Mouse (Mus musculus): Measurements from ENCODE around the gene Fes. TPM values are rescaled to one million over a fixed set of nuclear protein-coding genes. Genes with fewer than 3 reads are reported as not detected.

Fes gene
- total and polyA plus RNA-seq, 2 experiments = 4.6 to 9.6 TPM

DNA sequence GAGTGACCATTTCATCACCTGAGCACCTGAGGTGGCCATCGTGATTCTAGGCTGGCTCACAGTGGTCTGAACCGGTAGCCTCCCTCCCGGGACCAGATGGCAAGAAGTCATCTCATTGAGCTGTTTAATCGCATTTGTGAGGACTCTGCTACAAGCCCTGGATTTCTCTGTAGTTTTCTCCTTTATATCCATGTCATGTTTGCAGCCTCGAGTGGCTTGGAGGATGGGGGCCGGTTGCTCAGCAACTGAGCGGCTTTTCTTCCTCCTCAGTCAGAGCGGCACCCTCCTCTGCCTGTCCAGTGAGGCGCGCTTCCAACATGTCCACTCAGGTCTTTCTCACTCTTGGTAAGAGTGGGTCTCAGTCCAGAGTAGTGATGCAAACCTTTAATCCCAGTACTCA, 11.6 kb downstream of the Fes start:
- Histone ChIP-seq H3K79me2 (ENCODE audit: control insufficient read depth, insufficient read depth, low read length) (no peaks in the 10 kb centered on the region), H3K9ac (ENCODE audit: low read depth, low read length) (no peak overlapping the region), H3K27ac (replicated peaks; ENCODE audit: insufficient read depth, low read depth, low read length) (no peak overlapping the region), H3K27me3 (ENCODE audit: control insufficient read depth, insufficient read depth, low read length) (no peaks in the 10 kb centered on the region), H3K36me3 (ENCODE audit: control insufficient read depth, insufficient read depth, low read length) (peaks cover 2% of the 10 kb centered on the region; the same call in 1 of the 2 replicates), H3K4me1 (ENCODE audit: control insufficient read depth, insufficient read depth, low read length) (no peaks in the 10 kb centered on the region; the same call in 1 of the 2 replicates), H3K4me3 (ENCODE audit: insufficient read depth, low read depth, low read length) (no peak overlapping the region)
- DNase-seq (ENCODE audit: extremely low read depth, low read depth, low spot score) = no peak
- 84% methylated on average over 10 of the region's 10 CpGs for WGBS
- no peak for TF ChIP-seq POLR2A (IDR thresholded peaks at IDR 0.05; ENCODE audit: extremely low read depth, insufficient read depth, low read length)
- TF ChIP-seq CTCF (IDR thresholded peaks at IDR 0.05; ENCODE audit: low read depth, low read length) = no peak

DNA sequence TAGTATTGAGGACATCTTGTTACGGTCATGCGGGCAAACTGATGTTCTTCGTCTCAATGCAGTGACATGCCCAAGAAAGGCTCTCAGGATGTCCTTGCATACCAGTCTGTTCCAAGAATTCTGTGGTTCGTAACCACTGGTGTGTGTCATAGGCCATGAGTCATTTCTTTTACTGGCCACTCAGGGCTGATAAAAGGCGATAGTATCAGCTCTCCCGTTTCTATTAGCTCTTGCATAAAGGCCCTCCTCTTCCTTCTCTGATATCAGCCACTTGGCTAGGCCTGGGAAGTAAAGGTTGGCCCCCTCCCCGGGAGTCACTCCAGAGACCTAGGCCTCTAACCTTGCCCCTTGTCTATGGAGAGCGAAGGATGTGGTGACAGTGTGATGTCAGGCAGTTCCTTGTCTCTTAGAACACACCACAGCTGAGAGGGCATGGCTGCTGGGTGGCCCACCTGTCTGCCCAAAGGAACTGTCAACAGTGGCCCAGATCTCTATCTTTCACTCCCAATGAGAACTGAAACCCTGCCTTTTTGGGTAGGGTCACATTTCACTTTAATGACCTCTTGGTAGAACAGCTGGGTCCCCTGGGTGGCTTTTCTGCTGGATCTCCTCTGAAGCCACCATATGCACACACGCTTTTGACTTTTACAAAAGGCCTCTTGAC, 12.2 kb downstream of the Fes start:
- Histone ChIP-seq H3K9ac (ENCODE audit: low read depth, low read length) (no peak overlapping the region), H3K27ac (replicated peaks; ENCODE audit: insufficient read depth, low read depth, low read length) (no peak overlapping the region), H3K36me3 (ENCODE audit: control insufficient read depth, insufficient read depth, low read length) (no peaks in the 10 kb centered on the region; the same call in 1 of the 2 replicates), H3K4me1 (ENCODE audit: control insufficient read depth, insufficient read depth, low read length) (no peaks in the 10 kb centered on the region; the same call in 1 of the 2 replicates), H3K27me3 (ENCODE audit: control insufficient read depth, insufficient read depth, low read length) (no peaks in the 10 kb centered on the region), H3K79me2 (ENCODE audit: control insufficient read depth, insufficient read depth, low read length) (no peaks in the 10 kb centered on the region), H3K4me3 (ENCODE audit: insufficient read depth, low read depth, low read length) (no peak overlapping the region)
- DNase-seq (ENCODE audit: extremely low read depth, low read depth, low spot score) = no peak
- WGBS = 77% methylated on average over 9 of the region's 9 CpGs
- TF ChIP-seq CTCF (IDR thresholded peaks at IDR 0.05; ENCODE audit: low read depth, low read length) = no peak
- TF ChIP-seq POLR2A (IDR thresholded peaks at IDR 0.05; ENCODE audit: extremely low read depth, insufficient read depth, low read length) = no peak

DNA sequence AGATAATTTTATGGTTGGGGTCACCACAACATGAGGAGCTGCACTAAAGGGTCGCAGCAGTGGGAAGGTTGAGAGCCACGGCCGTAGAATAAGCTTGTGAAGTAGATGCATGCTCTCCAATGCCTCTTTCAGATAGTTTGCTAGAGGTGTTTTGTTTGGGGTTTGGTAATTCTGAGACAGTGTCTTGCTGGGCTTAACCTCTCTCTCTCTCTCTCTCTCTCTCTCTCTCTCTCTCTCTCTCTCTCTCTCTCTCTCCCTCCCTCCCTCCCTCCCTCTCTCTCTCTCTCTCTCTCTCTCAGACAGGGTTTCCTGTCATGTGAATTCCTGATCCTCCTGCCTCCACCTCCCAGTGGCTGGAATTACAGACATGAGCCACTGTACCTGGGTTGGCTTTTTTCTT, 13.0 kb downstream of the Fes start:
- TF ChIP-seq CTCF (IDR thresholded peaks at IDR 0.05; ENCODE audit: low read depth, low read length) = no peak
- no peak for TF ChIP-seq POLR2A (IDR thresholded peaks at IDR 0.05; ENCODE audit: extremely low read depth, insufficient read depth, low read length)
- no peaks in the 10 kb centered on the region; the same call in 1 of the 2 replicates for H3K36me3 ChIP-seq (ENCODE audit: control insufficient read depth, insufficient read depth, low read length)
- no peaks in the 10 kb centered on the region for H3K27me3 ChIP-seq (ENCODE audit: control insufficient read depth, insufficient read depth, low read length)
- no peak for DNase-seq (ENCODE audit: extremely low read depth, low read depth, low spot score)
- H3K4me3 ChIP-seq (ENCODE audit: insufficient read depth, low read depth, low read length) = no peak overlapping the region
- no peak overlapping the region for H3K9ac ChIP-seq (ENCODE audit: low read depth, low read length)
- H3K4me1 ChIP-seq (ENCODE audit: control insufficient read depth, insufficient read depth, low read length) = peaks cover 5% of the 10 kb centered on the region
- H3K27ac ChIP-seq (replicated peaks; ENCODE audit: insufficient read depth, low read depth, low read length) = no peak overlapping the region
- WGBS = 97% methylated on average over 3 of the region's 3 CpGs
- H3K79me2 ChIP-seq (ENCODE audit: control insufficient read depth, insufficient read depth, low read length) = no peaks in the 10 kb centered on the region

DNA sequence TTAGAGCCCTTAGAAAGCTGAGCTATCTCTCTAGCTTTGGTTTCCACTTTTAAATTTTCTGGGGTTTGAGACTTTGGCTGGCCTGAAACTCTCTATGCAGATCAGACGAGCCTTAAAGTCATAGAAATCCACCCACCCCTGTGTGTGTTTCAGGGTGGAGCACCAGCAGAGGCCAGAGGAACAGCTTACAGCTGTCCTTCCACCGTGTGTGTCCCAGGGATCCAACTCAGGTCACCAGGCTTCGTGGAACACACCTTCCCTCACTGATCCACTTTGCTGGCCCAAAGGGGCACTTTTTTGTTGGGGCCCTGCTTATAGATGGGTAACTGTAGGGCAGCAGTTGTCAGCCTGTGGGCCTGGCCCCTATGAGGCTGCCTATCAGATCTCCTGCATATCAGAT, 13.5 kb downstream of the Fes start:
- no peaks in the 10 kb centered on the region for H3K27me3 ChIP-seq (ENCODE audit: control insufficient read depth, insufficient read depth, low read length)
- no peaks in the 10 kb centered on the region; the same call in 1 of the 2 replicates for H3K36me3 ChIP-seq (ENCODE audit: control insufficient read depth, insufficient read depth, low read length)
- no peak overlapping the region for H3K4me3 ChIP-seq (ENCODE audit: insufficient read depth, low read depth, low read length)
- no peaks in the 10 kb centered on the region for H3K79me2 ChIP-seq (ENCODE audit: control insufficient read depth, insufficient read depth, low read length)
- peaks cover 6% of the 10 kb centered on the region for H3K4me1 ChIP-seq (ENCODE audit: control insufficient read depth, insufficient read depth, low read length)
- H3K9ac ChIP-seq (ENCODE audit: low read depth, low read length) = no peak overlapping the region
- 72% methylated on average over 3 of the region's 3 CpGs for WGBS
- DNase-seq (ENCODE audit: extremely low read depth, low read depth, low spot score) = no peak
- H3K27ac ChIP-seq (replicated peaks; ENCODE audit: insufficient read depth, low read depth, low read length) = no peak overlapping the region
- TF ChIP-seq POLR2A (IDR thresholded peaks at IDR 0.05; ENCODE audit: extremely low read depth, insufficient read depth, low read length) (no peak), CTCF (IDR thresholded peaks at IDR 0.05; ENCODE audit: low read depth, low read length) (no peak)

DNA sequence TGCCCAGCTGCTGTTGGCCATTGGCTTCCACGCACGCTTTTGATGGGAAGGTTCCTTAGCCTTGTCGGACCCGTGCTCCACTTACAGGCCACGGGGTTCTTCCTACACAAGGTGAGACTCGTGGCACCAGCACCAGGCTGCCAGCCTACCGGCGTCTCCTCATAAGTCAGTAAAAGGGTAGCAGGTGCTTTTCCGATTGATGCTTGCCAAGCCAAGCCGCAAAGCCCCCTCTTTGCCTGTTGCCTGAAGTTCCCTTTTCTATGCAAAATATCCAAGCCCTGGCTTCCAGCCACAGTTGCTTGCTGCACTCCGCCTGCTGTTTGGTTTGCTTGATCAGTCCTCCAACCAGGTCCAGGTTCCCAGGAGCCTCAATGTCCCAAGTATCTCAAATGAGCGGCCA, 13.9 kb downstream of the Fes start:
- no peaks in the 10 kb centered on the region for H3K27me3 ChIP-seq (ENCODE audit: control insufficient read depth, insufficient read depth, low read length)
- H3K36me3 ChIP-seq (ENCODE audit: control insufficient read depth, insufficient read depth, low read length) = no peaks in the 10 kb centered on the region; the same call in 1 of the 2 replicates
- 92% methylated on average over 12 of the region's 12 CpGs for WGBS
- peaks cover 6% of the 10 kb centered on the region for H3K4me1 ChIP-seq (ENCODE audit: control insufficient read depth, insufficient read depth, low read length)
- DNase-seq (ENCODE audit: extremely low read depth, low read depth, low spot score) = no peak
- H3K27ac ChIP-seq (replicated peaks; ENCODE audit: insufficient read depth, low read depth, low read length) = no peak overlapping the region
- H3K79me2 ChIP-seq (ENCODE audit: control insufficient read depth, insufficient read depth, low read length) = no peaks in the 10 kb centered on the region
- no peak overlapping the region for H3K9ac ChIP-seq (ENCODE audit: low read depth, low read length)
- H3K4me3 ChIP-seq (ENCODE audit: insufficient read depth, low read depth, low read length) = no peak overlapping the region
- TF ChIP-seq CTCF (IDR thresholded peaks at IDR 0.05; ENCODE audit: low read depth, low read length) (no peak), POLR2A (IDR thresholded peaks at IDR 0.05; ENCODE audit: extremely low read depth, insufficient read depth, low read length) (no peak)

DNA sequence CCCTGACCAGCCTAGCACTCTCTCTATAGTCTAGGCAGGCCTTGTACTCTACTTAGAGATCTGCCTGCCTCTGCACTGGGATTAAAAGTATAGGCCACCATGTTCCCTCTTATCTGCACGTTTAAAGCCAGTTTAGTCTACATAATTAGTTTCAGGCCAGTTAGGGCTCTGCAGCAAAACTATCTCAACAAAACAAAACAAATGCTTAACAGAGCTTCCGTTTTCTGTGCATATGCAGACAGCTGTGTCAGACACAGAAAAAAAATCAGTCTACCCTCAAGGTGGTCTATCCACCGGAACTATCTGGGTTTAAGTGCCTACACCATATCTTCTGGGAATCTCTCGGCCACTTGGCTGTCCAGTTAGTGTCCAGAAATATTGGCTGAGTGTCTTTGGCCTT, 14.4 kb downstream of the Fes start:
- Histone ChIP-seq H3K27me3 (ENCODE audit: control insufficient read depth, insufficient read depth, low read length) (no peaks in the 10 kb centered on the region), H3K79me2 (ENCODE audit: control insufficient read depth, insufficient read depth, low read length) (no peaks in the 10 kb centered on the region), H3K9ac (ENCODE audit: low read depth, low read length) (no peak overlapping the region), H3K36me3 (ENCODE audit: control insufficient read depth, insufficient read depth, low read length) (no peaks in the 10 kb centered on the region), H3K4me3 (ENCODE audit: insufficient read depth, low read depth, low read length) (no peak overlapping the region), H3K4me1 (ENCODE audit: control insufficient read depth, insufficient read depth, low read length) (peaks cover 6% of the 10 kb centered on the region), H3K27ac (replicated peaks; ENCODE audit: insufficient read depth, low read depth, low read length) (no peak overlapping the region)
- no peak for DNase-seq (ENCODE audit: extremely low read depth, low read depth, low spot score)
- no peak for TF ChIP-seq CTCF (IDR thresholded peaks at IDR 0.05; ENCODE audit: low read depth, low read length)
- WGBS = 81% methylated on average over 4 of the region's 4 CpGs

Measured in liver, adult 2 months (tissue).